Mouse (Mus musculus) heart, embryonic 15.5 days (tissue): ENCODE data around the gene Srebf1. TPM values are rescaled to one million over a fixed set of nuclear protein-coding genes. Genes with fewer than 3 reads are reported as not detected.

Experiments used
- ATAC-seq: fragments of 200-750 bp; cut with Nextera tagmentation; replicated peaks from 2 replicates; pipeline ENCODE4 v1.8.0; 2017; ENCODE audit warnings: low read depth, moderate TSS enrichment; ENCODE audit not compliant: insufficient number of reproducible peaks, insufficient read depth, low FRiP score
- H3K27ac ChIP-seq: fragments of 300-500 bp; sonication (generic); 2 replicates; pipeline ENCODE4 v1.5.1; 2015; ENCODE audit warnings: mild to moderate bottlenecking, inconsistent platforms
- H3K27me3 ChIP-seq: fragments of 300-500 bp; sonication (generic); 2 replicates; pipeline ENCODE4 v1.6.1; 2015; ENCODE audit warnings: inconsistent platforms
- H3K36me3 ChIP-seq: fragments of 300-500 bp; sonication (generic); 2 replicates; pipeline ENCODE4 v1.6.1; 2015; ENCODE audit warnings: mild to moderate bottlenecking, inconsistent platforms
- H3K4me1 ChIP-seq: fragments of 300-500 bp; sonication (generic); replicated peaks from 2 replicates; pipeline ENCODE4 v1.6.1; 2015; ENCODE audit warnings: inconsistent platforms
- H3K4me2 ChIP-seq: fragments of 300-500 bp; sonication (generic); 2 replicates; pipeline ENCODE4 v1.6.1; 2015; ENCODE audit warnings: inconsistent platforms, mild to moderate bottlenecking, moderate library complexity
- H3K4me3 ChIP-seq: fragments of 300-500 bp; sonication (generic); 2 replicates; pipeline ENCODE4 v1.5.1; 2015; ENCODE audit warnings: mild to moderate bottlenecking, inconsistent platforms
- H3K9ac ChIP-seq: fragments of 300-500 bp; sonication (generic); 2 replicates; pipeline ENCODE4 v1.6.1; 2015; ENCODE audit warnings: mild to moderate bottlenecking, inconsistent platforms
- H3K9me3 ChIP-seq: fragments of 300-500 bp; sonication (generic); replicated peaks from 2 replicates; pipeline ENCODE4 v1.6.1; 2016; ENCODE audit warnings: inconsistent platforms
- WGBS: fragments of 180-500 bp; shearing (Covaris S2); methylation state at CpG from one replicate; pipeline ENCODE4 v1.1.7; 2015; ENCODE audit warnings: mixed read lengths; 5-methylcytosine and 5-hydroxymethylcytosine counted together
- polyA plus RNA-seq: library from polyadenylated mRNA; unstranded; fragments of >200 nt; fragmentation: Nextera tagmentation; extraction: Ambion mirVana; gene quantifications from 2 replicates; pipeline ENCODE4 v1.2.1, GENCODE M21; 2015

Srebf1 gene
- polyA plus RNA-seq, 1 experiment from 2014 or later: 36.5 TPM

GRCm38 (mm10) chr11:60254308-60254707 lies 31.9 kb upstream of the Srebf1 start:
- peak overlapping the region; percentile 65 for H3K27ac ChIP-seq

GRCm38 (mm10) chr11:60253546-60253945 lies 31.2 kb upstream of the Srebf1 start:
- Histone ChIP-seq H3K9ac (no peak overlapping the region), H3K27ac (peak overlapping the region; percentile 65), H3K9me3 (no peaks in the 10 kb centered on the region), H3K36me3 (0 out of 2 replicates have a peak, but pooled peaks cover 7% of the 10 kb centered on the region), H3K4me2 (no peak overlapping the region), H3K4me3 (no peak overlapping the region), H3K27me3 (no peaks in the 10 kb centered on the region), H3K4me1 (peaks cover 54% of the 10 kb centered on the region)
- ATAC-seq: no peak
- 55% methylated on average over 2 of the region's 2 CpGs for WGBS

More at GRCm38 (mm10) chr11:60254308-60254707, 31.9 kb upstream of the Srebf1 start:
- H3K9ac ChIP-seq: no peak overlapping the region
- no peak overlapping the region for H3K4me2 ChIP-seq
- H3K4me1 ChIP-seq: peaks cover 54% of the 10 kb centered on the region
- H3K9me3 ChIP-seq: no peaks in the 10 kb centered on the region
- H3K4me3 ChIP-seq: no peak overlapping the region
- H3K36me3 ChIP-seq: 0 out of 2 replicates have a peak, but pooled peaks cover 10% of the 10 kb centered on the region
- no peaks in the 10 kb centered on the region for H3K27me3 ChIP-seq
- ATAC-seq: 0 out of 2 replicates have a peak, but pooled peaks have one; percentile 28
- WGBS: 24% methylated on average over 5 of the region's 5 CpGs

GRCm38 (mm10) chr11:60250971-60251643 lies 28.7 kb upstream of the Srebf1 start:
- Histone ChIP-seq H3K4me3 (no peak overlapping the region), H3K27ac (no peak overlapping the region), H3K9ac (no peak overlapping the region), H3K36me3 (0 out of 2 replicates have a peak, but pooled peaks cover 7% of the 10 kb centered on the region), H3K4me1 (peaks cover 36% of the 10 kb centered on the region), H3K4me2 (no peak overlapping the region), H3K27me3 (no peaks in the 10 kb centered on the region), H3K9me3 (no peaks in the 10 kb centered on the region)
- WGBS: 61% methylated on average over 6 of the region's 6 CpGs
- no peak for ATAC-seq

GRCm38 (mm10) chr11:60249885-60250284 lies 27.5 kb upstream of the Srebf1 start:
- WGBS: 77% methylated on average over 2 of the region's 2 CpGs

GRCm38 (mm10) chr11:60248596-60249404 lies 26.4 kb upstream of the Srebf1 start:
- Histone ChIP-seq H3K36me3 (0 out of 2 replicates have a peak, but pooled peaks cover 7% of the 10 kb centered on the region), H3K9ac (no peak overlapping the region), H3K9me3 (no peaks in the 10 kb centered on the region), H3K27ac (0 out of 2 replicates have a peak overlapping the region, but pooled peaks have one; percentile 2), H3K27me3 (no peaks in the 10 kb centered on the region), H3K4me1 (peaks cover 17% of the 10 kb centered on the region), H3K4me3 (no peak overlapping the region), H3K4me2 (no peak overlapping the region)
- no peak for ATAC-seq
- WGBS: 54% methylated on average over 13 of the region's 13 CpGs

More at GRCm38 (mm10) chr11:60249885-60250284, 27.5 kb upstream of the Srebf1 start:
- Histone ChIP-seq H3K4me1 (peaks cover 27% of the 10 kb centered on the region), H3K27ac (no peak overlapping the region), H3K9me3 (no peaks in the 10 kb centered on the region), H3K36me3 (0 out of 2 replicates have a peak, but pooled peaks cover 7% of the 10 kb centered on the region), H3K4me3 (no peak overlapping the region), H3K9ac (no peak overlapping the region), H3K4me2 (no peak overlapping the region), H3K27me3 (no peaks in the 10 kb centered on the region)
- no peak for ATAC-seq

- H3K27ac ChIP-seq: no peak overlapping the region
- H3K9ac ChIP-seq: no peak overlapping the region
- no peaks in the 10 kb centered on the region for H3K27me3 ChIP-seq
- no peak for ATAC-seq
- H3K36me3 ChIP-seq: 0 out of 2 replicates have a peak, but pooled peaks cover 7% of the 10 kb centered on the region
- no peak overlapping the region for H3K4me3 ChIP-seq
- WGBS: 53% methylated on average over 5 of the region's 5 CpGs
- peaks cover 8% of the 10 kb centered on the region for H3K4me1 ChIP-seq
- no peaks in the 10 kb centered on the region for H3K9me3 ChIP-seq
- no peak overlapping the region for H3K4me2 ChIP-seq
Observed at GRCm38 (mm10) chr11:60247753-60248550, 25.6 kb upstream of the Srebf1 start.

- peaks cover 4% of the 10 kb centered on the region for H3K4me1 ChIP-seq
- H3K9ac ChIP-seq: no peak overlapping the region
- no peak overlapping the region for H3K27ac ChIP-seq
- no peak for ATAC-seq
- H3K36me3 ChIP-seq: peaks cover 19% of the 10 kb centered on the region; the same call in 1 of the 2 replicates
- H3K27me3 ChIP-seq: no peaks in the 10 kb centered on the region
- H3K4me2 ChIP-seq: no peak overlapping the region
- H3K4me3 ChIP-seq: no peak overlapping the region
- no peaks in the 10 kb centered on the region for H3K9me3 ChIP-seq
Observed at GRCm38 (mm10) chr11:60246077-60246476, 23.7 kb upstream of the Srebf1 start.

GRCm38 (mm10) chr11:60244503-60245143 lies 22.2 kb upstream of the Srebf1 start:
- Histone ChIP-seq H3K27me3 (no peaks in the 10 kb centered on the region), H3K36me3 (peaks cover 26% of the 10 kb centered on the region), H3K4me2 (no peak overlapping the region), H3K4me3 (no peak overlapping the region), H3K4me1 (peaks cover 4% of the 10 kb centered on the region), H3K9ac (no peak overlapping the region), H3K9me3 (no peaks in the 10 kb centered on the region), H3K27ac (peak overlapping the region; percentile 50)
- WGBS: 54% methylated on average over 11 of the region's 11 CpGs
- no peak for ATAC-seq

- Histone ChIP-seq H3K36me3 (peaks cover 34% of the 10 kb centered on the region), H3K27ac (no peak overlapping the region), H3K9ac (no peak overlapping the region), H3K4me2 (no peak overlapping the region), H3K4me1 (peaks cover 4% of the 10 kb centered on the region), H3K27me3 (no peaks in the 10 kb centered on the region), H3K9me3 (no peaks in the 10 kb centered on the region), H3K4me3 (no peak overlapping the region)
- 79% methylated on average over 4 of the region's 4 CpGs for WGBS
- no peak for ATAC-seq
Observed at GRCm38 (mm10) chr11:60240509-60240908, 18.1 kb upstream of the Srebf1 start.

- Histone ChIP-seq H3K9ac (no peak overlapping the region), H3K27me3 (no peaks in the 10 kb centered on the region), H3K36me3 (peaks cover 15% of the 10 kb centered on the region), H3K4me3 (no peak overlapping the region), H3K9me3 (no peaks in the 10 kb centered on the region), H3K4me1 (peaks cover 25% of the 10 kb centered on the region), H3K27ac (no peak overlapping the region), H3K4me2 (no peak overlapping the region)
- no peak for ATAC-seq
- 76% methylated on average over 5 of the region's 5 CpGs for WGBS
Observed at GRCm38 (mm10) chr11:60235351-60235750, 13.0 kb upstream of the Srebf1 start.
